Mouse (Mus musculus): ENCODE measurements around the gene Hspa12b. TPM values are rescaled to one million over a fixed set of nuclear protein-coding genes. Genes with fewer than 3 reads are reported as not detected.
"Not testable (repeated sequence)": the region's sequence is repeated elsewhere in the genome, so short reads cannot be mapped to it uniquely, and the experiment has no call there.

Hspa12b gene
- polyA plus RNA-seq, 1 experiment, result 3.5 TPM

DNA sequence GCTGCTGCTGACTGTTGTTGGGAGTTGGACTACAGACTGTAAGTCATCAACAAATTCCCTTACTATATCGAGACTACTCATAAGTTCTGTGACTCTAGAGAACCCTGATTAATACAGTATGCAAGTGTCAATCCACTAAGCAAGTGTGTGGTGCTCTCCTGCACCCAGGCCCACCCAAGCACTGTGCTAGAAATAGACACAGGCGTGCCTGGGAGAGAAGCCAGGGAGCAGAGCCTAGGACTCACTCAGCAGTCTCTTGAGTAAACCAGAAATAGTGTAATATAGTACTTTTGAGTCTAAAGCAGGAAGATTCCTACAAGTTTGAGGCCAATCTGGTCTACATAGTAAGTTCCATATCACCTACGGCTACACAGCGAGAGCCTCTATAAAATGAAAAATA is 23.1 kb upstream of the Hspa12b start:
- WGBS, result 94% methylated on average over 4 of the region's 4 CpGs
- Histone ChIP-seq H3K4me3 (ENCODE audit: control insufficient read depth, insufficient read depth, low read length) (no peak overlapping the region), H3K36me3 (ENCODE audit: control insufficient read depth, insufficient read depth, low read length) (no peaks in the 10 kb centered on the region), H3K27ac (ENCODE audit: control insufficient read depth, insufficient read depth, low read length) (no peak overlapping the region), H3K27me3 (ENCODE audit: control insufficient read depth, insufficient read depth, low read length) (no peaks in the 10 kb centered on the region), H3K4me1 (replicated peaks; ENCODE audit: control insufficient read depth, insufficient read depth, low read length) (no peaks in the 10 kb centered on the region)
- TF ChIP-seq CTCF (IDR thresholded peaks at IDR 0.05; ENCODE audit: borderline replicate concordance, control insufficient read depth, extremely low read depth, insufficient read depth, low read length, poor library complexity) (no peak), POLR2A (IDR thresholded peaks at IDR 0.05; ENCODE audit: control insufficient read depth, extremely low read depth, insufficient read depth, low read length, poor library complexity) (no peak)
- no peak for DNase-seq

DNA sequence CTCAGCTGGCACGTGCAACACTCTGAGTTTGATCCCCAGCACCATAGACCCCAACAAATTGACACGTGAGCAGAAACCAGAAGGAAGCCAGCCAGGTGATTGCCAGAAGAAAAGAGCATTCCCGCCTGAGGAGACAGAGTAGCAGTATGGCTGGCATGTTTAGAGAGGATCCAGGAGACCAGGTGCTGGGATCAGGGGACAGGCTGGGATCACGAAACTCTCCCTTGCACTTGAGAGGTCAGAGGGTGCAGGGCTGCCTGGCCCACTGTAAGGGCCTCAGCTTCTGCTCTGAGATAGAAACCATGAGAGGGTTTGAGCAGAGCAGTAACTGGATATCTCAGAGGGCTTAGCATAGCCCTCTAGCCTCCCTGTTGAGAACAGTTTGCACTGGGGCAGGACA is 22.0 kb upstream of the Hspa12b start:
- not testable (repeated sequence) for H3K27me3 ChIP-seq (ENCODE audit: control insufficient read depth, insufficient read depth, low read length); H3K36me3 ChIP-seq (ENCODE audit: control insufficient read depth, insufficient read depth, low read length); H3K4me3 ChIP-seq (ENCODE audit: control insufficient read depth, insufficient read depth, low read length); DNase-seq; H3K4me1 ChIP-seq (replicated peaks; ENCODE audit: control insufficient read depth, insufficient read depth, low read length); H3K27ac ChIP-seq (ENCODE audit: control insufficient read depth, insufficient read depth, low read length)
- WGBS, result 92% methylated on average over 4 of the region's 4 CpGs

DNA sequence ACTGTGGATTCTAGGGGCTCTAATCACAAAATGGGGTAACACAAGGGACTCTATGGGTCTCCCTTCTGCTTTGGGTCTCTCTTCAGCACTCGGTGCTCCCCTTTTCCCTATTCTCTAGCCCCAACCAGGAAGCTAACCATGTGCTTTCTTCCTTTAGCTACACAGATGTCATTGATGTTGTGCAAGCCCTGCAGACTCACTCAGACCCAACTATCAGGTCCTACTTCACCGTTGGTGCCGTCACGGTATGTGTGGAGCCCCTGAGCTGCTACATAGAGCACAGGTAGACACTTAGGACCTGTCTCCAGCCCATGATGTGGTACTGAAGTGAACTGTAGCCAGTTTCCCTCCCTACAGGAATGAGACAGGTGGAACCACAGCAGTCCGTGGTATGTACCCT is 21.1 kb upstream of the Hspa12b start:
- TF ChIP-seq POLR2A (IDR thresholded peaks at IDR 0.05; ENCODE audit: control insufficient read depth, extremely low read depth, insufficient read depth, low read length, poor library complexity) (no peak), CTCF (IDR thresholded peaks at IDR 0.05; ENCODE audit: borderline replicate concordance, control insufficient read depth, extremely low read depth, insufficient read depth, low read length, poor library complexity) (no peak)
- no peak overlapping the region for H3K4me3 ChIP-seq (ENCODE audit: control insufficient read depth, insufficient read depth, low read length)
- H3K36me3 ChIP-seq (ENCODE audit: control insufficient read depth, insufficient read depth, low read length), result no peaks in the 10 kb centered on the region
- H3K27ac ChIP-seq (ENCODE audit: control insufficient read depth, insufficient read depth, low read length), result no peak overlapping the region
- 94% methylated on average over 5 of the region's 5 CpGs for WGBS
- DNase-seq, result no peak
- H3K4me1 ChIP-seq (replicated peaks; ENCODE audit: control insufficient read depth, insufficient read depth, low read length), result no peaks in the 10 kb centered on the region
- H3K27me3 ChIP-seq (ENCODE audit: control insufficient read depth, insufficient read depth, low read length), result no peaks in the 10 kb centered on the region

DNA sequence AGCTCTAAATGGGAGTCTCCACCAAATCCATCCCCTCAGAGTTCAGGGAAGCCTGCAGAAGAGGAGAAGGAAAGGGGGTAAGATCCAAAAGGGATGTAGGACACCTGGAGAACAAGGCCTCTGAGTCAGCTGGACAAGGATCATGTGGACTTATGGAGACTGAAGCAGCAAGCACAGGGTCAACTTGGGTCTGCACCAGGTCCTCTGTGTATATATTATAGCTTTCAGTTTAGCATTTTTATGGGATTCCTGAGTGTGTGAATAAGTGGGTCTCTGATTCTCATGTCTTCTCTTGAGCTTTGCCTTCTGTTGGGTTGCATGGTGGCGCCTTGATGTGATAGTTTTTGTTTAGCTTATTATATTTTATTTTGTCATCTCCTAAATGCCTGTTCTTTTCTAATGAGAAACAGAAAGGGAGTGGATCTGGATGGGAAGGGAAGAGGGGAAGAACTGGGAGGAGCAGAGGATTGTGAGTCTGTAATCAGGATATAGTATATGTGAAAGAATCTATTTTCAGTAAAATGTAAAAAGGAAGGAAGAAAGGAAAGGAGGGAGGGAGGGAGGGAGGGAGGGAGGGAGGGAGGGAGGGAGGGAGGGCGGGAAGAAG is 8.0 kb upstream of the Hspa12b start:
- WGBS, result 99% methylated on average over 2 of the region's 2 CpGs
- TF ChIP-seq POLR2A (IDR thresholded peaks at IDR 0.05; ENCODE audit: control insufficient read depth, extremely low read depth, insufficient read depth, low read length, poor library complexity) (no peak), CTCF (IDR thresholded peaks at IDR 0.05; ENCODE audit: borderline replicate concordance, control insufficient read depth, extremely low read depth, insufficient read depth, low read length, poor library complexity) (no peak)
- Histone ChIP-seq H3K4me1 (replicated peaks; ENCODE audit: control insufficient read depth, insufficient read depth, low read length) (no peaks in the 10 kb centered on the region), H3K27ac (ENCODE audit: control insufficient read depth, insufficient read depth, low read length) (no peak overlapping the region), H3K27me3 (ENCODE audit: control insufficient read depth, insufficient read depth, low read length) (no peaks in the 10 kb centered on the region), H3K36me3 (ENCODE audit: control insufficient read depth, insufficient read depth, low read length) (no peaks in the 10 kb centered on the region), H3K4me3 (ENCODE audit: control insufficient read depth, insufficient read depth, low read length) (no peak overlapping the region)
- DNase-seq, result no peak

DNA sequence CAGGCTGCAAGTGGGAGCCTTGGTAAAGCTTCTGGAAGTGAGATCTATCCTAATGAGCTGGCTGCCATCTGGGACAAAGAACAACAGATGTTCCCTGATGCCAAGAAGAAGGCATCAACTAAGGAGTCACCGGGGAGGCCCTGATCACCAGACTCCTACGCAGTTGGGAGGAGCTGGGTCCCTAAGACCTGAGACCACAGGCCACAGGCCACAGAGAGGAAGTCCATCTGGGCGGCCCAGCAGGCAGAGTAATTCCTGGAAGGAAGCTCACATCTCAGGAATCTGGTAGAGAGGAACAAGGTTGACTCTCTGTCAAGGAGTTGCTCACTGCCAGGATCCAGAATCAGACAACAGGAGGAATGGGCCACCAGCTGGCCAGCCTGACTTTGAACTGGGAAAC is 2.9 kb upstream of the Hspa12b start:
- 29% methylated on average over 3 of the region's 3 CpGs for WGBS
- Histone ChIP-seq H3K4me3 (ENCODE audit: control insufficient read depth, insufficient read depth, low read length) (no peak overlapping the region), H3K27ac (ENCODE audit: control insufficient read depth, insufficient read depth, low read length) (no peak overlapping the region), H3K27me3 (ENCODE audit: control insufficient read depth, insufficient read depth, low read length) (no peaks in the 10 kb centered on the region), H3K4me1 (replicated peaks; ENCODE audit: control insufficient read depth, insufficient read depth, low read length) (peaks cover 16% of the 10 kb centered on the region), H3K36me3 (ENCODE audit: control insufficient read depth, insufficient read depth, low read length) (no peaks in the 10 kb centered on the region)
- TF ChIP-seq POLR2A (IDR thresholded peaks at IDR 0.05; ENCODE audit: control insufficient read depth, extremely low read depth, insufficient read depth, low read length, poor library complexity) (no peak), CTCF (IDR thresholded peaks at IDR 0.05; ENCODE audit: borderline replicate concordance, control insufficient read depth, extremely low read depth, insufficient read depth, low read length, poor library complexity) (no peak)
- no peak for DNase-seq

DNA sequence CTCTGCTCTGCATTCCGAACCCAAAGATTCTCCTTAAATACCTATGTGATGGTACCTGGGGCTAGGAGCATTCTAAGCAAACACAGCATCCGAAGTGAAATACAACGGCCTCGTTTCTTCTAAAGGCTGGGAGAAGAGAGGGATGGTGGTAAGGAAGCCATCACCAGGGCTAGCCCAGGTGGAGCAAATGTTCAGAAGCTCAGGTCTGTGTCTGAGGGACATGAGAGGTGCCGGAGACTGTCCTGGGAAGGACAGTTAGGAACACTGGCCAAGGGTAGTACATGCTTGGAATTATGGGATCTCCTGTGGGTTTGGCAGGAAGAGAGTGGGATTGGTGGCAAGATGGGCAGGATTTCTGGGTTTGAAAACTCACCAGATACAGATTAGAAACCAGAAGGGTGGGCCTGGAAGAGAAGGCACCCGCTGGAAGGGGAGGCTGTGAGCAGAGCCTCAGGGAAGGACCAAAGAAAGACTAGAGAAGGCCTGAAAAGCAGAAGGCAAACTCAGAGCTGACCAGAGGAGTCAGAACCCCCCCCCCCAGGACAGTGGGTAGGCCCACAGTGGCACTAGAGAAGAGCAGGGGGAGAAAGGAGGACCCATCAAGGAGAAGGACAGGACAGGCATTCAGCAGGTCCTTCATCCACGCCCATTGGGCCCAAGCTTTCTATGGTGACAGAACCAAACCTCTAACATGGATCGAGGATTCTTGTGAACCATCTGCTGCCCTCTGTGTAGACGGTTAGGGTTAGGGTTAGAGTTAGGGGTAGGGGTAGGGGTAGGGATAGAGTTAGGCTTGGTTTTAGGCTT is 1.7 kb upstream of the Hspa12b start:
- Histone ChIP-seq H3K4me3 (ENCODE audit: control insufficient read depth, insufficient read depth, low read length) (no peak overlapping the region), H3K4me1 (replicated peaks; ENCODE audit: control insufficient read depth, insufficient read depth, low read length) (peaks cover 16% of the 10 kb centered on the region), H3K27me3 (ENCODE audit: control insufficient read depth, insufficient read depth, low read length) (no peaks in the 10 kb centered on the region), H3K36me3 (ENCODE audit: control insufficient read depth, insufficient read depth, low read length) (no peaks in the 10 kb centered on the region), H3K27ac (ENCODE audit: control insufficient read depth, insufficient read depth, low read length) (no peak overlapping the region)
- TF ChIP-seq POLR2A (IDR thresholded peaks at IDR 0.05; ENCODE audit: control insufficient read depth, extremely low read depth, insufficient read depth, low read length, poor library complexity), result no peak
- no peak for TF ChIP-seq CTCF (IDR thresholded peaks at IDR 0.05; ENCODE audit: borderline replicate concordance, control insufficient read depth, extremely low read depth, insufficient read depth, low read length, poor library complexity)
- no peak for DNase-seq
- WGBS, result 98% methylated on average over 9 of the region's 9 CpGs

Data from thymus, adult 2 months (tissue).